Mouse (Mus musculus) midbrain, embryonic 16.5 days (tissue): Measurements from ENCODE around the gene Vwa5b2. TPM values are rescaled to one million over a fixed set of nuclear protein-coding genes. Genes with fewer than 3 reads are reported as not detected.

Experiments used
- ATAC-seq: fragments of 200-750 bp; cut with Nextera tagmentation; 2 replicates; pipeline ENCODE4 v1.8.0; 2017; ENCODE audit warnings: moderate TSS enrichment
- H3K27ac ChIP-seq: fragments of 300-500 bp; sonication (generic); 2 replicates; pipeline ENCODE4 v1.5.1; 2014; ENCODE audit warnings: mild to moderate bottlenecking, low read length, mixed read lengths
- H3K27me3 ChIP-seq: fragments of 300-500 bp; sonication (generic); 2 replicates; pipeline ENCODE4 v1.6.1; 2014; ENCODE audit warnings: low read depth, low read length, mixed read lengths; ENCODE audit not compliant: control insufficient read depth, insufficient read depth
- H3K36me3 ChIP-seq: fragments of 300-500 bp; sonication (generic); 2 replicates; pipeline ENCODE4 v1.6.1; 2014; ENCODE audit warnings: mild to moderate bottlenecking, low read length, moderate library complexity, mixed read lengths; ENCODE audit not compliant: control insufficient read depth, insufficient read depth
- H3K4me1 ChIP-seq: fragments of 300-500 bp; sonication (generic); 2 replicates; pipeline ENCODE4 v1.6.1; 2014; ENCODE audit warnings: mild to moderate bottlenecking, low read length, mixed read lengths; ENCODE audit not compliant: control insufficient read depth, insufficient read depth
- H3K4me2 ChIP-seq: fragments of 300-500 bp; sonication (generic); 2 replicates; pipeline ENCODE4 v1.6.1; 2014; ENCODE audit warnings: mild to moderate bottlenecking, low read length, mixed read lengths
- H3K4me3 ChIP-seq: fragments of 300-500 bp; sonication (generic); 2 replicates; pipeline ENCODE4 v1.5.1; 2014; ENCODE audit warnings: low read depth, mild to moderate bottlenecking, low read length, moderate library complexity, mixed read lengths
- H3K9ac ChIP-seq: fragments of 300-500 bp; sonication (generic); 2 replicates; pipeline ENCODE4 v1.6.1; 2014; ENCODE audit warnings: low read depth, low read length, mixed read lengths
- H3K9me3 ChIP-seq: fragments of 300-500 bp; sonication (generic); replicated peaks from 2 replicates; pipeline ENCODE4 v1.6.1; 2014; ENCODE audit warnings: mild to moderate bottlenecking, low read length, mixed read lengths; ENCODE audit not compliant: control insufficient read depth, poor library complexity, severe bottlenecking
- WGBS: fragments of 180-500 bp; shearing (Covaris S2); extraction: QIAGEN DNeasy Blood & Tissue Kit; methylation state at CpG from one replicate; pipeline ENCODE4 v1.1.7; 2014; 5-methylcytosine and 5-hydroxymethylcytosine counted together
- polyA plus RNA-seq: library from polyadenylated mRNA; unstranded; fragments of >200 nt; fragmentation: Nextera tagmentation; extraction: Ambion mirVana; gene quantifications from 2 replicates; pipeline ENCODE4 v1.2.1, GENCODE M21; 2015

Vwa5b2 gene
- polyA plus RNA-seq: 19.8 and 26.7 TPM in 2 replicates

DNA sequence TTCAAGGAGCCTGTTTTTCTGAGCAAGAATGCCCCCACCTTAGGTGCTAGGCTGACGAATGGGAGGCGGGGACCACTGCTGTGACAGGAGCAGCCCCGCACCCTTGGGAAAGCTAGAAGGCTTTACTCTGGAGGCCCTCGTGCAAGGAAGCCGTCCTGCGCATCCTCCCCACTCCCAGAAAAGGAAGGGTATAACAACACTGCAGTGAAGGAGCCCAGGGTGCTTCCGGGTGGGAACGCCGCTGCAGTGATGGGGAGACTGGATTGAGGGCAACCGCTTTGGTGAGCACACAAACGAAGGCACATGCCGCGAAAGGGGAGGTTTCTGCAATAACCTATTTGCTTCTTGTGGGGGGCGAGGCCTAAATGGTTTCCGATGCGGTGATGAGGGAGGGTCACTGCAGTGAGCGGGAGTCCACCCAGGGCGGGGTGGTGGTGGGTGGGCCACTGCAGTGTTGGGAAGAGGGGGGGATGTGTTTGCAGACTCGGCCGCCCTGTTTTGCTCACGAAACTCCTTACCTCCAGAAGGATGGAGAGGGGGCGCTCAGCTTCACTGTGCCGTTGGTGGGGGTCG is at the start of gene Vwa5b2:
Gene Vwa5b2, plus strand, starts transcription at position 106 of the 573 bp plus-strand sequence.
- WGBS: under 1% methylated on average over 24 of the region's 24 CpGs
- no peaks in the 10 kb centered on the region for H3K36me3 ChIP-seq
- H3K4me3 ChIP-seq: peak within 1 kb of the TSS; percentile 57
- H3K9me3 ChIP-seq: no peaks in the 10 kb centered on the region
- peak within 1 kb of the TSS; percentile 75 for H3K4me2 ChIP-seq
- peak within 1 kb of the TSS; percentile 68 for H3K27ac ChIP-seq
- H3K27me3 ChIP-seq: peaks cover 23% of the 10 kb centered on the region
- H3K9ac ChIP-seq: peak within 1 kb of the TSS; percentile 76
- ATAC-seq: peak; percentile 70
- H3K4me1 ChIP-seq: peaks cover 9% of the 10 kb centered on the region; the same call in 1 of the 2 replicates

GRCm38 (mm10) chr16:20539649-20540048 is 49.6 kb upstream of the Vwa5b2 start:
- Histone ChIP-seq H3K36me3 (peaks cover 38% of the 10 kb centered on the region), H3K4me2 (no peak overlapping the region)

DNA sequence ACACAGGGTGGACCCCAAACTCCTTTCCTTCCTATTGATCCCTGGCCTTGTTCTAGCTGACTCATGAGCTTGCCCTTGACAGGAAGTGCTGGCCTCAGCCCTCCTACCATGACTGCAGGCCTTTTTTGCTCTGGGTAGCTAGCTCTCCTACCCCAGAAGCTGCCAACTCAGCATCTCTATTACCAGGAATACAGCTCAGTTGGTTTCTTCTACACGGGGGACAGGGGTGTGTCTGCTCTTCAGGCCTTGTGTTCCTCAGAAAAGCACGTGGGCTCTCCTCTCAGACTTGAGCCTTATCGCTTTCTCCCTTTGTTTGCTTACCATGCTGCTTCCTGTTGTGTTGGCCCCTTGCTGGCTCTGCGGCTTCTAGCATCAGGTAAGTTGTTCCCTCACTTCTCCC is 48.8 kb upstream of the Vwa5b2 start:
- H3K4me1 ChIP-seq: peaks cover 25% of the 10 kb centered on the region
- H3K4me2 ChIP-seq: no peak overlapping the region
- no peak overlapping the region for H3K4me3 ChIP-seq
- WGBS: 94% methylated on average over 4 of the region's 4 CpGs
- H3K9ac ChIP-seq: no peak overlapping the region
- peaks cover 41% of the 10 kb centered on the region for H3K36me3 ChIP-seq
- no peaks in the 10 kb centered on the region for H3K27me3 ChIP-seq
- no peak for ATAC-seq
- no peaks in the 10 kb centered on the region for H3K9me3 ChIP-seq
- H3K27ac ChIP-seq: no peak overlapping the region

More at GRCm38 (mm10) chr16:20539649-20540048, 49.6 kb upstream of the Vwa5b2 start:
- Histone ChIP-seq H3K9ac (no peak overlapping the region), H3K4me3 (no peak overlapping the region), H3K27ac (no peak overlapping the region), H3K4me1 (peaks cover 25% of the 10 kb centered on the region), H3K9me3 (no peaks in the 10 kb centered on the region), H3K27me3 (no peaks in the 10 kb centered on the region)
- no peak for ATAC-seq
- 77% methylated on average over 3 of the region's 3 CpGs for WGBS

DNA sequence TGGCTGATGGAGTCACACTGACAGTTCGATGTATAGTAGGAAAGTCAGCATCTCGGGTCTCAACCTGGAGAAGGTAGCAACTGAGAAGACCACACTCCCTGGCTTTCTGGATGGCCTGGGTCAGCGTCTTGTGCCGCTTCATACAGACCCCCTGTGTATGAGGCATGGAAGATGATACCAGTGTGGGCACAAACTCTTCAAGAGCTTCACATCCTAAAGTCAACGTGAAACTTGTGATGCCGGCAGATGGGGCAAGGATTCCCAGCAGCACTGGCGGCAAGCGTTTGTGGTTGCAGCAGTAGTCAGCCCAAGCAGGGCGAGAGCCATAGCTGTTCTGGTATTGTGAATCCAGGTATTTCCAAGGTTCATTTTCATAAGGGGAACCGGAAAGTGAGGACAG is 43.6 kb upstream of the Vwa5b2 start:
- H3K4me2 ChIP-seq: no peak overlapping the region
- H3K9me3 ChIP-seq: no peaks in the 10 kb centered on the region
- peaks cover 19% of the 10 kb centered on the region for H3K4me1 ChIP-seq
- ATAC-seq: no peak
- H3K36me3 ChIP-seq: peaks cover 26% of the 10 kb centered on the region
- H3K9ac ChIP-seq: no peak overlapping the region
- H3K4me3 ChIP-seq: no peak overlapping the region
- no peak overlapping the region for H3K27ac ChIP-seq
- 93% methylated on average over 10 of the region's 10 CpGs for WGBS
- no peaks in the 10 kb centered on the region for H3K27me3 ChIP-seq

- Histone ChIP-seq H3K27me3 (no peaks in the 10 kb centered on the region), H3K9ac (0 out of 2 replicates have a peak overlapping the region, but pooled peaks have one; percentile 77), H3K27ac (no peak overlapping the region), H3K4me3 (peak overlapping the region; percentile 80), H3K9me3 (no peaks in the 10 kb centered on the region), H3K4me1 (peaks cover 19% of the 10 kb centered on the region), H3K36me3 (peaks cover 26% of the 10 kb centered on the region), H3K4me2 (peak overlapping the region; percentile 77)
- WGBS: 54% methylated on average over 5 of the region's 5 CpGs
- no peak for ATAC-seq
Measured at GRCm38 (mm10) chr16:20547423-20547822, 41.8 kb upstream of the Vwa5b2 start.

- Histone ChIP-seq H3K27me3 (no peaks in the 10 kb centered on the region), H3K27ac (peak within 1 kb of the TSS; percentile 82), H3K9ac (peak within 1 kb of the TSS; percentile 90), H3K4me1 (peaks cover 19% of the 10 kb centered on the region), H3K4me2 (peak within 1 kb of the TSS; percentile 90), H3K9me3 (no peaks in the 10 kb centered on the region), H3K36me3 (peaks cover 30% of the 10 kb centered on the region), H3K4me3 (peak within 1 kb of the TSS; percentile 80)
- peak; percentile 99 for ATAC-seq
- WGBS: under 1% methylated on average over 56 of the region's 56 CpGs
Measured at GRCm38 (mm10) chr16:20548096-20548948, 40.9 kb upstream of the Vwa5b2 start, which contains the start of gene Abcf3. Abcf3 (plus strand) TSS chr16:20548577.

DNA sequence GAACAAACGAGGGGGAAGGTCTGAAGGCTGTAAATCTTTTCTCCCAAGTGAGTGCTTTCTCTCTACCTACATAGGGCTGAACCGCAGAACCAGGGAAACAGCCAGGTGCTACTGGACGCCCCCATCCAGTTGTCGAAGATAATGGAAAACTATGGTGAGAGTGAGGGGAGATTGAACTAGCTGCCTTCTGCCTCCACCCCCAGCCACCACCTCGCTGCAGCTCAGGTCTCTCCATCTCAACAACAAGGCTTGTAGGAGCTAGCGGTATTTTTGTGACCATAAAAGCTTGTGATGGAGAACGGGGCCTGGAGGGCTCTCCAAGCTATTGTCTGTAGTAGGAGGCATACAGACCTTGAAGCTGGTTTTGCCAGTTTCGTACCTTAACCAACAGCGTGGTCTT is 40.1 kb upstream of the Vwa5b2 start:
- no peaks in the 10 kb centered on the region for H3K27me3 ChIP-seq
- peak overlapping the region; percentile 90 for H3K9ac ChIP-seq
- no peaks in the 10 kb centered on the region for H3K9me3 ChIP-seq
- no peak overlapping the region for H3K27ac ChIP-seq
- H3K4me2 ChIP-seq: peak overlapping the region; percentile 90
- peaks cover 28% of the 10 kb centered on the region for H3K36me3 ChIP-seq
- H3K4me3 ChIP-seq: peak overlapping the region; percentile 80
- WGBS: 50% methylated on average over 9 of the region's 9 CpGs
- H3K4me1 ChIP-seq: peaks cover 19% of the 10 kb centered on the region
- peak; percentile 0; the same call in 1 of the 2 replicates for ATAC-seq

DNA sequence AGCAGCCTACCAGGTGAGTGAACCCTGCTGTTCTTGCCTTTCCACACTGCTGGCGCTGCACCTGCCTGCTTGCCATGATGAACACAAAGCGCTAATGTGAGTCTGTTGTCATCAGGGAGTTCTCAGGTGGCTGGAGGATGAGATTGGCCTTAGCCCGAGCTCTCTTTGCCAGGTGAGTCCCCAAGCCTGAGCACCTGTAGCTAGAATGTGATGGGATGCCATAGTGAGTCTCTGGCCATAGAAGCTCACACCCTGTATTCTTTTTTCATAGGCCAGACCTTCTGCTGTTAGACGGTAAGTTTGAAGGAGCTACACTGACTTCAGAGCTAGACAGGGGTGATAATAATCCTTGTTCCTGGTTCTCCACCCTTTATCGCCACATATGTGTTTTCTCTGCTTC is 37.6 kb upstream of the Vwa5b2 start:
- WGBS: 95% methylated on average over 5 of the region's 5 CpGs
- no peak for ATAC-seq

DNA sequence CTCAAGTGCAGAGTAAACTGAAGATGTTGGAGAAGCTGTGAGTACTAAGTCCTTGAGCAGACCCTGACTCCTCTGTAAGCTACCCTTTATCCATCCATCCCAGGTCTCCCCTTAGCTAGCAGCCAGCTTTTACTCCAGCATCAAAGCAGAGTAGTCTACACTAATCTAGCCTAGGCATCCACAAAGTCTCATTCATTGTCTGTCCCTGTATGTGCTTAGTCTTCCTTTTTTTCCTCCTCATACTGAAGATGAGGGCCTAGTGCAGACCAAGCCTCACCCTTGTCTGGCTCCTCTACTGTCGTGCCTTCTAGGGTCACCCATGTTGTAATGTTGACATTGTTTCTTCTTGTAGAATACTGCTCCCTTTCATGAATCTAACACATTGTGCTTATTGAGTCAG is 36.7 kb upstream of the Vwa5b2 start:
- no peaks in the 10 kb centered on the region for H3K27me3 ChIP-seq
- H3K4me2 ChIP-seq: no peak overlapping the region
- no peak overlapping the region for H3K27ac ChIP-seq
- no peak overlapping the region for H3K4me3 ChIP-seq
- H3K4me1 ChIP-seq: peaks cover 15% of the 10 kb centered on the region
- no peaks in the 10 kb centered on the region for H3K9me3 ChIP-seq
- no peak overlapping the region for H3K9ac ChIP-seq
- 86% methylated on average over 1 of the region's 1 CpGs for WGBS
- peaks cover 34% of the 10 kb centered on the region for H3K36me3 ChIP-seq
- no peak for ATAC-seq

More for the DNA sequence above, 37.6 kb upstream of the Vwa5b2 start:
- no peak overlapping the region for H3K27ac ChIP-seq
- H3K27me3 ChIP-seq: no peaks in the 10 kb centered on the region
- no peak overlapping the region for H3K9ac ChIP-seq
- peaks cover 31% of the 10 kb centered on the region for H3K36me3 ChIP-seq
- H3K4me1 ChIP-seq: peaks cover 19% of the 10 kb centered on the region
- no peaks in the 10 kb centered on the region for H3K9me3 ChIP-seq
- H3K4me3 ChIP-seq: no peak overlapping the region
- H3K4me2 ChIP-seq: no peak overlapping the region
